Mouse (Mus musculus) adrenal gland, adult (tissue): ENCODE measurements around the gene Mrps11.

ENCODE experiments used
- DNase-seq, 2 experiments: peaks; one replicate each; pipeline ENCODE4 v3.0.0; 2022 to 2023; ENCODE audit warnings: low spot score in 1 of 2; ENCODE audit not compliant: inconsistent age in 2 of 2

The Mrps11 gene

GRCm38 (mm10) chr7:78782639-78783581, at the start of gene Mrps11, which contains the start of gene Mrpl46:
Gene Mrps11 (plus strand): TSS chr7:78783119.
Gene Mrpl46 (minus strand): TSS chr7:78783531.
- DNase-seq: peak; percentile 90 to 96

- DNase-seq: no peak
Observed at GRCm38 (mm10) chr7:78737196-78737595, 45.7 kb upstream of the Mrps11 start.

- no peak for DNase-seq
Observed at GRCm38 (mm10) chr7:78737614-78738210, 45.2 kb upstream of the Mrps11 start, which contains the start of gene Ntrk3. Gene Ntrk3 (minus strand): TSS chr7:78738012.

- DNase-seq: peak in 1 of 2 experiments; percentile 62
Observed at GRCm38 (mm10) chr7:78739351-78740000, 43.4 kb upstream of the Mrps11 start.

- DNase-seq: peak; percentile 9 to 43
Observed at GRCm38 (mm10) chr7:78743731-78744385, 39.1 kb upstream of the Mrps11 start.

- DNase-seq: no peak
Observed at GRCm38 (mm10) chr7:78752961-78753360, 30.0 kb upstream of the Mrps11 start.

GRCm38 (mm10) chr7:78753752-78754457, 29.0 kb upstream of the Mrps11 start:
- DNase-seq: no peak

GRCm38 (mm10) chr7:78754458-78755000, 28.4 kb upstream of the Mrps11 start:
- no peak for DNase-seq

- no peak for DNase-seq
Observed at GRCm38 (mm10) chr7:78763801-78764200, 19.1 kb upstream of the Mrps11 start.

- peak in 1 of 2 experiments; percentile 56 for DNase-seq
Observed at GRCm38 (mm10) chr7:78765215-78765631, 17.7 kb upstream of the Mrps11 start.

- DNase-seq: peak; percentile 81 to 96
Observed at GRCm38 (mm10) chr7:78766019-78766683, 16.8 kb upstream of the Mrps11 start.

GRCm38 (mm10) chr7:78767929-78768531, 14.9 kb upstream of the Mrps11 start:
- no peak for DNase-seq

- DNase-seq: no peak
Observed at GRCm38 (mm10) chr7:78769075-78769652, 13.8 kb upstream of the Mrps11 start.

GRCm38 (mm10) chr7:78770936-78771335, 12.0 kb upstream of the Mrps11 start:
- DNase-seq: no peak

GRCm38 (mm10) chr7:78778741-78779140, 4.2 kb upstream of the Mrps11 start:
- no peak for DNase-seq

- peak; percentile 87 to 93 for DNase-seq
Observed at GRCm38 (mm10) chr7:78785906-78786305, 3.0 kb downstream of the Mrps11 start.

GRCm38 (mm10) chr7:78787793-78788380, 5.0 kb downstream of the Mrps11 start:
- peak; percentile 74 to 85 for DNase-seq
